Comparison of ENCODE assay signal across 7 mouse cellular contexts in the genomic region with DNA sequence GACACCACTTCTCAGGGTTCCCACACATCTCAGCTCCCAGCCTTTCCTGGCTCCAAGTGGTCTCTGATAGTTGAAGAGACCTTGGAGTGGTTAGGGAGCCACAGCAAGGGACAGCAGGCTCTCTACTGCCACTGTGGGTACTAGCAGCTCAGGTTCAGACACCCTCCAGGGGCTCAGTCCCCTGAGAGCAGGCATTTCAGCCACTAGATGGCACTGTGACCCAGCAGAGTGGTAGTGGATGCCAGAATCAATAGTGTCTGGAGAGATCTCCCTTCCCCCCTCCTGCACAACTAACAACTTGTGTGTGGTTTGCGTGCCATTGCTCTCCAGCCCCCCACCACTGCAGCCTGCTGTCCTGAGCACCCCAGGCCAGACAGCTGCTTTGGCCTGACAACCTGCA.
DNase-seq lines count a peak whose midpoint lies in the region; ATAC-seq lines count a peak whose summit lies in the region.

No protein-coding gene starts in this region.

- no peaks in the 10 kb centered on the region for H3K9me3 ChIP-seq in intestine, embryonic 14.5 days (ENCODE audit: control insufficient read depth, low read length)
- no peaks in the 10 kb centered on the region for H3K9me3 ChIP-seq in midbrain, embryonic 13.5 days

- peak; percentile 81 for DNase-seq in adipocyte (ENCODE audit: low spot score)
- DNase-seq in cerebellum, postnatal 25 days = peak; percentile 86 to 90
- peak; percentile 50 for DNase-seq in gastrocnemius, adult 18-20 months (ENCODE audit: low spot score)
- DNase-seq in intestine, embryonic 14.5 days (ENCODE audit: low spot score) = peak; percentile 94
- DNase-seq in left cerebral cortex, adult 9 months (ENCODE audit: low spot score in 2 of 2) = peak; percentile 48 to 93
- peak; percentile 35 to 70 for DNase-seq in spleen, postnatal 10 days (ENCODE audit: low spot score in 2 of 2)

- ATAC-seq in intestine, embryonic 14.5 days (replicated peaks; ENCODE audit: low FRiP score, low TSS enrichment, low read depth) = peak; percentile 86
- ATAC-seq in midbrain, embryonic 13.5 days = peak; percentile 76

- no peaks in the 10 kb centered on the region for H3K4me1 ChIP-seq in intestine, embryonic 14.5 days (replicated peaks; ENCODE audit: control insufficient read depth, insufficient read depth, low read length)
- peaks cover 47% of the 10 kb centered on the region for H3K4me1 ChIP-seq in midbrain, embryonic 13.5 days (replicated peaks)

- WGBS in intestine, embryonic 14.5 days = 0% methylated on average over 1 of the region's 1 CpGs
- WGBS in midbrain, embryonic 13.5 days = 11% methylated on average over 1 of the region's 1 CpGs

- H3K36me3 ChIP-seq in intestine, embryonic 14.5 days (ENCODE audit: control insufficient read depth, insufficient read depth, low read length) = no peaks in the 10 kb centered on the region
- H3K36me3 ChIP-seq in midbrain, embryonic 13.5 days = no peaks in the 10 kb centered on the region

- no peak overlapping the region for H3K9ac ChIP-seq in intestine, embryonic 14.5 days (ENCODE audit: low read length)
- H3K9ac ChIP-seq in midbrain, embryonic 13.5 days (replicated peaks) = no peak overlapping the region

- H3K27me3 ChIP-seq in intestine, embryonic 14.5 days (replicated peaks; ENCODE audit: control insufficient read depth, insufficient read depth, low read length) = peaks cover 3% of the 10 kb centered on the region; the same call in 1 of the 2 replicates
- H3K27me3 ChIP-seq in midbrain, embryonic 13.5 days = no peaks in the 10 kb centered on the region; the same call in 1 of the 2 replicates

- H3K4me2 ChIP-seq in intestine, embryonic 14.5 days (ENCODE audit: low read length) = no peak overlapping the region
- H3K4me2 ChIP-seq in midbrain, embryonic 13.5 days (replicated peaks) = no peak overlapping the region

- H3K4me3 ChIP-seq in intestine, embryonic 14.5 days (ENCODE audit: low read depth, low read length) = no peak overlapping the region
- no peak overlapping the region for H3K4me3 ChIP-seq in midbrain, embryonic 13.5 days (replicated peaks)

- H3K27ac ChIP-seq in intestine, embryonic 14.5 days (ENCODE audit: low read depth) = no peak overlapping the region
- H3K27ac ChIP-seq in midbrain, embryonic 13.5 days = no peak overlapping the region; the same call in 1 of the 2 replicates
